Mouse (Mus musculus): ENCODE measurements around the gene Tcf7l2. TPM values are rescaled to one million over a fixed set of nuclear protein-coding genes. Genes with fewer than 3 reads are reported as not detected.

Gene Tcf7l2
- polyA plus RNA-seq, 1 experiment from 2014 or later, result 225 TPM

GRCm38 (mm10) chr19:55894396-55894795 lies 152.8 kb downstream of the Tcf7l2 start:
- ATAC-seq (ENCODE audit: insufficient number of reproducible peaks, low FRiP score, low TSS enrichment, low read depth) (no peak), DNase-seq (ENCODE audit: low spot score) (no peak)
- Histone ChIP-seq H3K4me1 (ENCODE audit: control insufficient read depth, insufficient read depth, low read length) (peaks cover 44% of the 10 kb centered on the region), H3K27ac (replicated peaks; ENCODE audit: low read depth, low read length) (no peak overlapping the region), H3K9ac (ENCODE audit: low read length) (no peak overlapping the region), H3K4me2 (ENCODE audit: low read depth, severe bottlenecking) (peak overlapping the region; percentile 11; the same call in 1 of the 2 replicates), H3K27me3 (ENCODE audit: control insufficient read depth, insufficient read depth, low read length) (no peaks in the 10 kb centered on the region), H3K4me3 (ENCODE audit: low read depth, low read length) (no peak overlapping the region), H3K9me3 (ENCODE audit: control insufficient read depth, low read length) (no peaks in the 10 kb centered on the region), H3K36me3 (ENCODE audit: control insufficient read depth, insufficient read depth, low read length) (no peaks in the 10 kb centered on the region)
- 61% methylated on average over 9 of the region's 9 CpGs for WGBS

DNA sequence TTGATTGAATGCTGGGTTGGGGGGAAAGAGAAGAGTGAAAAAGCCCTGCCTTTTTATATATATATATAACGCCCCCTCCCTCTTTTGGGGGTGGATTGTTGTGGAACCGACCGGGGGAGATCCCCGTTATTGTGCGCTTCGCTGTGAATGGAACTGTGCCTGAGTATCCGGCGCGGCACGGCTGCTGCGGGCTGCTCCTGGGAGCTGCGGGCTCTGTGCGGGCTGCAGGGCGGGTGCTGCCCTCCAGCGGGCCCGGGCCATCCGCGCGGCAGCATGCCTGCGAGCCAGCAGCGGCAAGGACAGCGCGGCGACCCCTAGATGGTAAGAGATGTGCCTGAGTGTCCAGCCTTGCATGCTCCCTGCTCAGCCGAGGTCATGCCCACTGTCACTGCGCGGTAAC lies 153.7 kb downstream of the Tcf7l2 start:
- under 1% methylated on average over 27 of the region's 27 CpGs for WGBS
- peaks cover 48% of the 10 kb centered on the region for H3K4me1 ChIP-seq (ENCODE audit: control insufficient read depth, insufficient read depth, low read length)
- H3K4me2 ChIP-seq (ENCODE audit: low read depth, severe bottlenecking), result peak overlapping the region; percentile 56
- DNase-seq (ENCODE audit: low spot score), result peak; percentile 75
- no peaks in the 10 kb centered on the region for H3K9me3 ChIP-seq (ENCODE audit: control insufficient read depth, low read length)
- H3K9ac ChIP-seq (ENCODE audit: low read length), result peak overlapping the region; percentile 32; the same call in 1 of the 2 replicates
- H3K4me3 ChIP-seq (ENCODE audit: low read depth, low read length), result peak overlapping the region; percentile 24; the same call in 1 of the 2 replicates
- H3K27ac ChIP-seq (replicated peaks; ENCODE audit: low read depth, low read length), result 0 out of 2 replicates have a peak overlapping the region, but pooled peaks have one; percentile 26
- ATAC-seq (ENCODE audit: insufficient number of reproducible peaks, low FRiP score, low TSS enrichment, low read depth), result peak; percentile 44; the same call in 1 of the 2 replicates
- H3K27me3 ChIP-seq (ENCODE audit: control insufficient read depth, insufficient read depth, low read length), result no peaks in the 10 kb centered on the region
- no peaks in the 10 kb centered on the region for H3K36me3 ChIP-seq (ENCODE audit: control insufficient read depth, insufficient read depth, low read length)

- Histone ChIP-seq H3K9ac (ENCODE audit: low read length) (0 out of 2 replicates have a peak overlapping the region, but pooled peaks have one; percentile 14), H3K9me3 (ENCODE audit: control insufficient read depth, low read length) (no peaks in the 10 kb centered on the region), H3K27me3 (ENCODE audit: control insufficient read depth, insufficient read depth, low read length) (no peaks in the 10 kb centered on the region), H3K4me2 (ENCODE audit: low read depth, severe bottlenecking) (peak overlapping the region; percentile 56), H3K4me3 (ENCODE audit: low read depth, low read length) (no peak overlapping the region), H3K4me1 (ENCODE audit: control insufficient read depth, insufficient read depth, low read length) (peaks cover 51% of the 10 kb centered on the region), H3K36me3 (ENCODE audit: control insufficient read depth, insufficient read depth, low read length) (no peaks in the 10 kb centered on the region), H3K27ac (replicated peaks; ENCODE audit: low read depth, low read length) (no peak overlapping the region)
- no peak for DNase-seq (ENCODE audit: low spot score)
- no peak for ATAC-seq (ENCODE audit: insufficient number of reproducible peaks, low FRiP score, low TSS enrichment, low read depth)
- WGBS, result 19% methylated on average over 4 of the region's 4 CpGs
Measured at GRCm38 (mm10) chr19:55895807-55896420, 154.3 kb downstream of the Tcf7l2 start.

DNA sequence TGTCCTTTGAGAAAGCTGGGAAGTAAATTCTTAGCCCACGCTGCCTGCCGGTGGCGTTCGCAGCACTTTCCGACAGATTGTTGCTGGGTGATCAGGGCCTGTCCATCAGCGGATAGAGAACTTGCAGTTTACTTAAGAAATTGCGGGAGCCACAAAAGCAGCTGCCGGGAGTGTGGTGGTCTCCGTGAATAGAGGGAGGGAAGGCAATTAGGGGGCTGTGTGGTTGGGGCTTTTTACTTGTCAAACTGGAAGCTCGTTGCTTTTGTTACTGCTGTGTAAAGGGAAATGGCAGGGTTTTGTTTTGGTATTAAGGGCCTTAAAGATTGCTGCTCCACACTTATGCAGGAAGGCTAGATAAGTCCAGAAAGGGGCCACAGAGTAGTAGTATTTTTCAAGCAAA lies 155.0 kb downstream of the Tcf7l2 start:
- Histone ChIP-seq H3K4me3 (ENCODE audit: low read depth, low read length) (no peak overlapping the region), H3K4me2 (ENCODE audit: low read depth, severe bottlenecking) (peak overlapping the region; percentile 30)

DNA sequence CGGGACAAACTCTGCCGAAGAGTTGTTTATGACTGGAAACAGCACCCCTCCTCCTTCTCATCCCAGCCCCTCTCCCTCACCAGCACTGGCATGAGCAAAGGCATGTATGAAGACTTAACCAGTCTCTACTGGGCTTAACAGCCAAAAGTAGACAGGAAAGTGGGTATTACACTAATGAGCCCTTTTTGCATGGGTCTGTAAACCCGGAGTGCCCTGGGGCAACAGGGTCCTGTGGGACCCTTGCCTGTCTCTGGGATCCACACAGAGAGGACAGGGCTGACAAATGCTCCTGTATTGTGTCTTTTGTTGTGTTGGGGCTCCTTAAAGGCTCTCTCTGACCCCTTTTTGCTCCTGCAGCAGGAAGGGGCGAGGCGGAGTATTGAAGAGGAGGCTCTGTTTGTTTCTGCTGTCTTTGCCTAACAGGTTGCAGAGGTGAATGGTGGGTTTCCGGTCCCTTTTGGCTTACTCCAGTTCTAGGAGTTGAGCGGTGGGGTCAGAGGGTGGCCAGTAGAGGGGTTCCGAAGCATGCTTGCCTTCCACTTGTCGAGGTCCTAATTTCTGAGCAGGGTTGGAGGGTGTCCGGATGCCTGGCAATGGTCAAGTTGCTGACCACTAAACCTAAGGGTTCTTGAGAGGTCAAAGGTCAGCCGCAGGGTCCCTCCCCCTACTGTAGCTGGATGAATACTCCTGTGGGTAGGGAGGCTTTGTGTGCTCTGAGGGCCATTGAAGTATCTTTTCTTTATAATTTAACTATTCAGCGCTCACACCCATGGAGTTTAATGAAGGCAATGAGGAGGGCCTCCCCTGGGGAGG lies 161.2 kb downstream of the Tcf7l2 start:
- no peak for DNase-seq (ENCODE audit: low spot score)
- WGBS, result 84% methylated on average over 12 of the region's 12 CpGs
- H3K9ac ChIP-seq (ENCODE audit: low read length), result no peak overlapping the region
- no peaks in the 10 kb centered on the region for H3K27me3 ChIP-seq (ENCODE audit: control insufficient read depth, insufficient read depth, low read length)
- no peaks in the 10 kb centered on the region for H3K36me3 ChIP-seq (ENCODE audit: control insufficient read depth, insufficient read depth, low read length)
- no peak for ATAC-seq (ENCODE audit: insufficient number of reproducible peaks, low FRiP score, low TSS enrichment, low read depth)
- H3K4me3 ChIP-seq (ENCODE audit: low read depth, low read length), result no peak overlapping the region
- no peak overlapping the region for H3K4me2 ChIP-seq (ENCODE audit: low read depth, severe bottlenecking)
- H3K27ac ChIP-seq (replicated peaks; ENCODE audit: low read depth, low read length), result 0 out of 2 replicates have a peak overlapping the region, but pooled peaks have one; percentile 6
- peaks cover 46% of the 10 kb centered on the region for H3K4me1 ChIP-seq (ENCODE audit: control insufficient read depth, insufficient read depth, low read length)
- H3K9me3 ChIP-seq (ENCODE audit: control insufficient read depth, low read length), result no peaks in the 10 kb centered on the region

More for the DNA sequence above, 155.0 kb downstream of the Tcf7l2 start:
- DNase-seq (ENCODE audit: low spot score) (peak; percentile 52), ATAC-seq (ENCODE audit: insufficient number of reproducible peaks, low FRiP score, low TSS enrichment, low read depth) (no peak)
- WGBS, result 4% methylated on average over 10 of the region's 10 CpGs
- H3K27ac ChIP-seq (replicated peaks; ENCODE audit: low read depth, low read length), result no peak overlapping the region
- H3K9ac ChIP-seq (ENCODE audit: low read length), result peak overlapping the region; percentile 17; the same call in 1 of the 2 replicates
- no peaks in the 10 kb centered on the region for H3K9me3 ChIP-seq (ENCODE audit: control insufficient read depth, low read length)
- no peaks in the 10 kb centered on the region for H3K36me3 ChIP-seq (ENCODE audit: control insufficient read depth, insufficient read depth, low read length)
- peaks cover 55% of the 10 kb centered on the region for H3K4me1 ChIP-seq (ENCODE audit: control insufficient read depth, insufficient read depth, low read length)
- H3K27me3 ChIP-seq (ENCODE audit: control insufficient read depth, insufficient read depth, low read length), result no peaks in the 10 kb centered on the region

DNA sequence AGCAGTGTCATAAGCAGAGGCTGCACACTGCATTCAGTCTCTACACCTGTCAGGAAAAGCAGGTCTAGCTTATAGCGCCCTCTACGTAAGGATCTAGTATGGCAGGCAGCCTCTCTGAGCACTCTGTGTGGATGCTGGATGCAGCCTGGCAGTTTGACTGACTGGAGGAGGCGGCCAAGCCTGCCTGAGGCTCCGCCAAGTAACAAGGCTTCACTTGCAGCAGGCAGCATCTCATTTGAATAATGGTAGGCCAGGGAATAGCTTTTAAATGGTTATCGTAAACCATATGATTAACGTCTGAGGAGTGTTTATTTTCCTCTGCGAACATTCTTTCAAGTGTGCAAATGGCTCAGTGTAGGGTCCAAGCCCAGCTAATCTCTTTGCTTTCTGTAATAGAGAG lies 167.4 kb downstream of the Tcf7l2 start:
- Histone ChIP-seq H3K9ac (ENCODE audit: low read length) (no peak overlapping the region), H3K4me1 (ENCODE audit: control insufficient read depth, insufficient read depth, low read length) (peaks cover 7% of the 10 kb centered on the region; the same call in 1 of the 2 replicates), H3K27ac (replicated peaks; ENCODE audit: low read depth, low read length) (no peak overlapping the region), H3K36me3 (ENCODE audit: control insufficient read depth, insufficient read depth, low read length) (peaks cover 15% of the 10 kb centered on the region; the same call in 1 of the 2 replicates), H3K4me2 (ENCODE audit: low read depth, severe bottlenecking) (no peak overlapping the region), H3K4me3 (ENCODE audit: low read depth, low read length) (no peak overlapping the region), H3K27me3 (ENCODE audit: control insufficient read depth, insufficient read depth, low read length) (no peaks in the 10 kb centered on the region), H3K9me3 (ENCODE audit: control insufficient read depth, low read length) (no peaks in the 10 kb centered on the region)
- ATAC-seq (ENCODE audit: insufficient number of reproducible peaks, low FRiP score, low TSS enrichment, low read depth) (0 out of 2 replicates have a peak, but pooled peaks have one; percentile 28), DNase-seq (ENCODE audit: low spot score) (peak; percentile 58)
- WGBS, result 39% methylated on average over 7 of the region's 7 CpGs

DNA sequence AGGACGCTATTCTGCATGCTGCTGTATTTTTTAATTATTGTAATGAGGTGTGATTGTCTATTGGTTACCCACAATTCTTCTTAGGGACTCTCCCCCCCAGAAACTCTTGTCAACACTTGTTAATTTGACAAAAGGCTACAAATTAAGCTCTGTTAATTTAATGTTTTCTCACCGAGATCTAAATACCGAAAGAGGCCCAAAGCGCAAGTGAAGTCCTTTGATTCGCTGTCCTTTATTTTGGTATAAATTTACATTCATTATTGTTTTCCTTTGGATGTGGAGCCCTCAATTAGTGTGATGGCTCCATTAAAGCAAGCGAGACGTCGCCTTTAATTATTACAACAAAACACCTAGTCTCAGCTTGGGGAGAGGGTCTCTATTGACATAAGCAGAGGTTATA lies 170.3 kb downstream of the Tcf7l2 start:
- ATAC-seq (ENCODE audit: insufficient number of reproducible peaks, low FRiP score, low TSS enrichment, low read depth), result no peak
- Histone ChIP-seq H3K4me2 (ENCODE audit: low read depth, severe bottlenecking) (no peak overlapping the region), H3K4me3 (ENCODE audit: low read depth, low read length) (no peak overlapping the region), H3K9ac (ENCODE audit: low read length) (no peak overlapping the region), H3K9me3 (ENCODE audit: control insufficient read depth, low read length) (no peaks in the 10 kb centered on the region), H3K36me3 (ENCODE audit: control insufficient read depth, insufficient read depth, low read length) (peaks cover 15% of the 10 kb centered on the region; the same call in 1 of the 2 replicates), H3K4me1 (ENCODE audit: control insufficient read depth, insufficient read depth, low read length) (peaks cover 17% of the 10 kb centered on the region), H3K27me3 (ENCODE audit: control insufficient read depth, insufficient read depth, low read length) (no peaks in the 10 kb centered on the region), H3K27ac (replicated peaks; ENCODE audit: low read depth, low read length) (no peak overlapping the region)
- 74% methylated on average over 8 of the region's 8 CpGs for WGBS
- DNase-seq (ENCODE audit: low spot score), result no peak

DNA sequence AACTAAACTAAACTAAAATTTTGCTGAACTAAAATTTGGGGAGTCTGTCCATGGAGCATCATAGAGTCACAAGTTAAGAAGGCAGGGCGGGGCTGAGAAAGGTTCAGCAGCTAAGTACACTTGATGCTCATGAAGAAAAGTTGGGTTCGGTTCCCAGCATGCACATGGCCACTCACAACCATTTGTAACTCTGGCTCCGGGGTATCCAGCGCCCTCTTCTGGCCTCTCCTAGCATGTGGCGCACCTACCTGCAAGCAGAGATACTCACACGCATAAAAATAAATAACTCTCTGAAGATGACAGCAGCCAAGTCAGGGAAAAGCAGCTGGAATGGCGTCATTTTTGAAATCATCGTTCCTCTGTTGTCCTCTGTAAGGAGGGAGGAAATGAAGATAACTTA lies 171.2 kb downstream of the Tcf7l2 start:
- Histone ChIP-seq H3K4me3 (ENCODE audit: low read depth, low read length) (no peak overlapping the region), H3K27me3 (ENCODE audit: control insufficient read depth, insufficient read depth, low read length) (no peaks in the 10 kb centered on the region), H3K4me2 (ENCODE audit: low read depth, severe bottlenecking) (no peak overlapping the region), H3K36me3 (ENCODE audit: control insufficient read depth, insufficient read depth, low read length) (peaks cover 19% of the 10 kb centered on the region), H3K9me3 (ENCODE audit: control insufficient read depth, low read length) (no peaks in the 10 kb centered on the region), H3K4me1 (ENCODE audit: control insufficient read depth, insufficient read depth, low read length) (peaks cover 17% of the 10 kb centered on the region), H3K27ac (replicated peaks; ENCODE audit: low read depth, low read length) (no peak overlapping the region), H3K9ac (ENCODE audit: low read length) (no peak overlapping the region)
- ATAC-seq (ENCODE audit: insufficient number of reproducible peaks, low FRiP score, low TSS enrichment, low read depth) (no peak), DNase-seq (ENCODE audit: low spot score) (no peak)
- WGBS, result 94% methylated on average over 8 of the region's 8 CpGs

All from limb, embryonic 11.5 days (tissue).